Mouse (Mus musculus): ENCODE results near the gene Sorcs1.

- TF ChIP-seq CTCF (IDR thresholded peaks at IDR 0.05; ENCODE audit: control insufficient read depth, insufficient read depth, insufficient read length), result no peak
- no peak for TF ChIP-seq MYOD1 (IDR thresholded peaks at IDR 0.05; ENCODE audit: control insufficient read depth, insufficient read length, low read depth)
- TF ChIP-seq USF1 (IDR thresholded peaks at IDR 0.05; ENCODE audit: low read depth), result no peak
- no peak for TF ChIP-seq CEBPB (IDR thresholded peaks at IDR 0.05; ENCODE audit: low read depth)
- TF ChIP-seq MAX (IDR thresholded peaks at IDR 0.05), result no peak
- no peak for TF ChIP-seq FOSL1 (IDR thresholded peaks at IDR 0.05; ENCODE audit: insufficient read depth, low read length, poor library complexity, severe bottlenecking)
- TF ChIP-seq MYOG (IDR thresholded peaks at IDR 0.05; ENCODE audit: control insufficient read depth, extremely low read depth, insufficient read length), result no peak
These were observed 319.9 kb downstream of the Sorcs1 start for GRCm38 (mm10) chr19:50358561-50358960.

Measured in C2C12 (cell line).